Mouse (Mus musculus): ENCODE measurements around the gene Vwf.

- no peak for TF ChIP-seq CTCF (IDR thresholded peaks at IDR 0.05)
- TF ChIP-seq EP300 (IDR thresholded peaks at IDR 0.05), result no peak; the same call in 1 of the 2 replicates
Observed at GRCm38 (mm10) chr6:125596701-125597318, 50.2 kb downstream of the Vwf start.

Data from lung, postnatal 0 days (tissue).